Mouse (Mus musculus): ENCODE results near the gene Zbtb25. TPM values are rescaled to one million over a fixed set of nuclear protein-coding genes. Genes with fewer than 3 reads are reported as not detected.

The Zbtb25 gene
- polyA plus RNA-seq, 1 experiment from 2014 or later, result 22.3 TPM

- no peak overlapping the region for H3K9ac ChIP-seq
- H3K4me2 ChIP-seq (replicated peaks), result no peak overlapping the region
- no peak overlapping the region for H3K4me3 ChIP-seq
- H3K4me1 ChIP-seq, result peaks cover 6% of the 10 kb centered on the region; the same call in 1 of the 2 replicates
- no peak overlapping the region for H3K27ac ChIP-seq
- H3K27me3 ChIP-seq, result peaks cover 14% of the 10 kb centered on the region; the same call in 1 of the 2 replicates
- WGBS, result 87% methylated on average over 23 of the region's 23 CpGs
- peaks cover under 1% of the 10 kb centered on the region; the same call in 1 of the 2 replicates for H3K36me3 ChIP-seq
- no peaks in the 10 kb centered on the region for H3K9me3 ChIP-seq
- ATAC-seq (ENCODE audit: low FRiP score, low read depth), result no peak
Observed at GRCm38 (mm10) chr12:76326437-76327220, 42.8 kb downstream of the Zbtb25 start.

GRCm38 (mm10) chr12:76324679-76325431 is 44.5 kb downstream of the Zbtb25 start, which contains the start of gene Akap5:
Akap5 (plus strand) TSS chr12:76324891.
- peak; percentile 94 for ATAC-seq (ENCODE audit: low FRiP score, low read depth)
- Histone ChIP-seq H3K9me3 (no peaks in the 10 kb centered on the region), H3K9ac (peak within 1 kb of the TSS; percentile 78), H3K4me1 (peaks cover 6% of the 10 kb centered on the region; the same call in 1 of the 2 replicates), H3K4me3 (peak within 1 kb of the TSS; percentile 62), H3K4me2 (replicated peaks) (peak within 1 kb of the TSS; percentile 95), H3K36me3 (peaks cover 14% of the 10 kb centered on the region), H3K27ac (no peak within 1 kb of the TSS), H3K27me3 (peaks cover 14% of the 10 kb centered on the region; the same call in 1 of the 2 replicates)
- WGBS, result 2% methylated on average over 52 of the region's 53 CpGs

GRCm38 (mm10) chr12:76318282-76319212 is 50.9 kb downstream of the Zbtb25 start:
- no peak overlapping the region for H3K9ac ChIP-seq
- no peak overlapping the region for H3K4me2 ChIP-seq (replicated peaks)
- H3K36me3 ChIP-seq, result peaks cover 65% of the 10 kb centered on the region
- no peaks in the 10 kb centered on the region for H3K4me1 ChIP-seq
- no peak overlapping the region for H3K4me3 ChIP-seq
- no peaks in the 10 kb centered on the region for H3K27me3 ChIP-seq
- no peak overlapping the region for H3K27ac ChIP-seq
- WGBS, result 55% methylated on average over 9 of the region's 9 CpGs
- no peak for ATAC-seq (ENCODE audit: low FRiP score, low read depth)
- H3K9me3 ChIP-seq, result no peaks in the 10 kb centered on the region

- H3K4me3 ChIP-seq, result no peak overlapping the region
- H3K36me3 ChIP-seq, result peaks cover 49% of the 10 kb centered on the region
- no peaks in the 10 kb centered on the region for H3K27me3 ChIP-seq
- no peak overlapping the region for H3K4me2 ChIP-seq (replicated peaks)
- 0 out of 2 replicates have a peak, but pooled peaks have one; percentile 44 for ATAC-seq (ENCODE audit: low FRiP score, low read depth)
- no peak overlapping the region for H3K9ac ChIP-seq
- WGBS, result 87% methylated on average over 8 of the region's 8 CpGs
- H3K4me1 ChIP-seq, result peaks cover 11% of the 10 kb centered on the region
- no peak overlapping the region for H3K27ac ChIP-seq
- no peaks in the 10 kb centered on the region for H3K9me3 ChIP-seq
Observed at GRCm38 (mm10) chr12:76311951-76312350, 57.5 kb downstream of the Zbtb25 start.

GRCm38 (mm10) chr12:76311227-76311626 is 58.2 kb downstream of the Zbtb25 start:
- Histone ChIP-seq H3K9me3 (no peaks in the 10 kb centered on the region), H3K4me1 (peaks cover 18% of the 10 kb centered on the region), H3K4me2 (replicated peaks) (no peak overlapping the region), H3K9ac (no peak overlapping the region), H3K36me3 (peaks cover 49% of the 10 kb centered on the region), H3K27ac (0 out of 2 replicates have a peak overlapping the region, but pooled peaks have one; percentile 22), H3K4me3 (no peak overlapping the region), H3K27me3 (no peaks in the 10 kb centered on the region)
- 87% methylated on average over 9 of the region's 9 CpGs for WGBS
- no peak for ATAC-seq (ENCODE audit: low FRiP score, low read depth)

GRCm38 (mm10) chr12:76310633-76311032 is 58.8 kb downstream of the Zbtb25 start:
- peaks cover 51% of the 10 kb centered on the region for H3K36me3 ChIP-seq
- no peak for ATAC-seq (ENCODE audit: low FRiP score, low read depth)
- no peak overlapping the region for H3K27ac ChIP-seq
- no peaks in the 10 kb centered on the region for H3K27me3 ChIP-seq
- H3K9me3 ChIP-seq, result no peaks in the 10 kb centered on the region
- H3K4me1 ChIP-seq, result peaks cover 18% of the 10 kb centered on the region
- H3K4me3 ChIP-seq, result no peak overlapping the region
- 72% methylated on average over 6 of the region's 6 CpGs for WGBS
- H3K4me2 ChIP-seq (replicated peaks), result no peak overlapping the region
- H3K9ac ChIP-seq, result no peak overlapping the region

- WGBS, result 75% methylated on average over 6 of the region's 6 CpGs
- H3K36me3 ChIP-seq, result peaks cover 50% of the 10 kb centered on the region
- H3K4me1 ChIP-seq, result peaks cover 18% of the 10 kb centered on the region
- H3K9me3 ChIP-seq, result no peaks in the 10 kb centered on the region
- H3K27ac ChIP-seq, result no peak overlapping the region
- H3K4me2 ChIP-seq (replicated peaks), result no peak overlapping the region
- H3K27me3 ChIP-seq, result no peaks in the 10 kb centered on the region
- no peak for ATAC-seq (ENCODE audit: low FRiP score, low read depth)
- no peak overlapping the region for H3K4me3 ChIP-seq
- H3K9ac ChIP-seq, result no peak overlapping the region
Observed at GRCm38 (mm10) chr12:76310007-76310406, 59.4 kb downstream of the Zbtb25 start.

- no peaks in the 10 kb centered on the region for H3K27me3 ChIP-seq
- peaks cover 18% of the 10 kb centered on the region for H3K4me1 ChIP-seq
- ATAC-seq (ENCODE audit: low FRiP score, low read depth), result no peak
- no peak overlapping the region for H3K4me3 ChIP-seq
- no peak overlapping the region for H3K27ac ChIP-seq
- WGBS, result 76% methylated on average over 5 of the region's 5 CpGs
- peaks cover 45% of the 10 kb centered on the region for H3K36me3 ChIP-seq
- no peak overlapping the region for H3K4me2 ChIP-seq (replicated peaks)
- H3K9ac ChIP-seq, result no peak overlapping the region
- H3K9me3 ChIP-seq, result no peaks in the 10 kb centered on the region
Observed at GRCm38 (mm10) chr12:76308436-76308835, 61.0 kb downstream of the Zbtb25 start.

- peak; percentile 46; the same call in 1 of the 2 replicates for ATAC-seq (ENCODE audit: low FRiP score, low read depth)
- no peaks in the 10 kb centered on the region for H3K27me3 ChIP-seq
- WGBS, result 40% methylated on average over 9 of the region's 9 CpGs
- H3K4me1 ChIP-seq, result peaks cover 18% of the 10 kb centered on the region
- peak overlapping the region; percentile 28; the same call in 1 of the 2 replicates for H3K27ac ChIP-seq
- H3K36me3 ChIP-seq, result peaks cover 50% of the 10 kb centered on the region
- no peak overlapping the region for H3K4me3 ChIP-seq
- no peaks in the 10 kb centered on the region for H3K9me3 ChIP-seq
- no peak overlapping the region for H3K4me2 ChIP-seq (replicated peaks)
- H3K9ac ChIP-seq, result no peak overlapping the region
Observed at GRCm38 (mm10) chr12:76307964-76308363, 61.4 kb downstream of the Zbtb25 start.

- Histone ChIP-seq H3K36me3 (peaks cover 45% of the 10 kb centered on the region), H3K27me3 (no peaks in the 10 kb centered on the region), H3K4me1 (peaks cover 18% of the 10 kb centered on the region), H3K4me2 (replicated peaks) (no peak overlapping the region), H3K4me3 (no peak overlapping the region), H3K9me3 (no peaks in the 10 kb centered on the region), H3K27ac (no peak overlapping the region), H3K9ac (no peak overlapping the region; the same call in 1 of the 2 replicates)
- 71% methylated on average over 9 of the region's 9 CpGs for WGBS
- no peak for ATAC-seq (ENCODE audit: low FRiP score, low read depth)
Observed at GRCm38 (mm10) chr12:76306852-76307561, 62.4 kb downstream of the Zbtb25 start.

- H3K27ac ChIP-seq, result no peak overlapping the region
- 87% methylated on average over 8 of the region's 8 CpGs for WGBS
- no peaks in the 10 kb centered on the region for H3K27me3 ChIP-seq
- peaks cover 18% of the 10 kb centered on the region for H3K4me1 ChIP-seq
- no peak for ATAC-seq (ENCODE audit: low FRiP score, low read depth)
- no peaks in the 10 kb centered on the region for H3K9me3 ChIP-seq
- H3K4me3 ChIP-seq, result no peak overlapping the region
- no peak overlapping the region for H3K4me2 ChIP-seq (replicated peaks)
- no peak overlapping the region for H3K9ac ChIP-seq
- H3K36me3 ChIP-seq, result peaks cover 50% of the 10 kb centered on the region
Observed at GRCm38 (mm10) chr12:76305107-76305506, 64.3 kb downstream of the Zbtb25 start.

Data from limb, embryonic 13.5 days (tissue).